Mouse (Mus musculus) ES-E14 (cell line): ENCODE measurements around the gene Ptprg. TPM values are rescaled to one million over a fixed set of nuclear protein-coding genes. Genes with fewer than 3 reads are reported as not detected.

ENCODE experiments used
- DNase-seq: peaks from one replicate; pipeline ENCODE4 v3.0.0-alpha.2; 2013; ENCODE audit warnings: low read depth, low spot score
- H3K27ac ChIP-seq: 2 replicates; pipeline ENCODE4 v1.5.1; 2012; ENCODE audit warnings: low read depth, mild to moderate bottlenecking, low read length, moderate library complexity, mixed read lengths; ENCODE audit not compliant: poor library complexity, insufficient read depth, severe bottlenecking
- H3K36me3 ChIP-seq: 2 replicates; pipeline ENCODE4 v1.6.1; 2012; ENCODE audit warnings: mild to moderate bottlenecking, low read length, moderate library complexity, mixed read lengths; ENCODE audit not compliant: control insufficient read depth, poor library complexity, insufficient read depth, severe bottlenecking
- H3K4me1 ChIP-seq, 2 experiments: fragments of 150-350 bp in 1 of 2; sonication (generic) in 1 of 2; 2 replicates each; pipeline ENCODE4 v1.6.1; 2012; ENCODE audit warnings: low read length in 2 of 2, mild to moderate bottlenecking in 1 of 2, mixed read lengths in 1 of 2; ENCODE audit not compliant: control insufficient read depth in 2 of 2, insufficient read depth in 2 of 2, poor library complexity in 1 of 2
- H3K4me3 ChIP-seq, 2 experiments: fragments of 150-350 bp in 1 of 2; sonication (generic) in 1 of 2; 2 replicates each; pipeline ENCODE4 v1.5.1; 2012; ENCODE audit warnings: low read length in 2 of 2, low read depth in 1 of 2, mild to moderate bottlenecking in 1 of 2, mixed read lengths in 1 of 2; ENCODE audit not compliant: insufficient read depth in 1 of 2, poor library complexity in 1 of 2, severe bottlenecking in 1 of 2
- H3K9ac ChIP-seq: 2 replicates; pipeline ENCODE4 v1.6.1; 2012; ENCODE audit warnings: low read depth, mild to moderate bottlenecking, low read length, mixed read lengths; ENCODE audit not compliant: poor library complexity, insufficient read depth, severe bottlenecking
- H3K9me3 ChIP-seq: fragments of 150-350 bp; sonication (generic); 2 replicates; pipeline ENCODE4 v1.6.1; 2012; ENCODE audit warnings: low read depth, mild to moderate bottlenecking, low read length; ENCODE audit not compliant: control insufficient read depth, insufficient read depth
- CHD2 ChIP-seq: IDR thresholded peaks from 2 replicates; pipeline ENCODE4 v1.6.1; 2014; ENCODE audit warnings: mild to moderate bottlenecking, low read depth, low read length, inconsistent platforms
- HCFC1 ChIP-seq: IDR thresholded peaks from 2 replicates; pipeline ENCODE4 v1.6.1; 2012; ENCODE audit warnings: low read length, inconsistent platforms, borderline replicate concordance; ENCODE audit not compliant: insufficient read depth
- MAFK ChIP-seq: IDR thresholded peaks from 2 replicates; pipeline ENCODE4 v1.6.1; 2014; ENCODE audit warnings: mild to moderate bottlenecking, low read depth, low read length, inconsistent platforms; ENCODE audit not compliant: insufficient read depth
- ZC3H11A ChIP-seq: IDR thresholded peaks from 2 replicates; pipeline ENCODE4 v1.6.1; 2012; ENCODE audit warnings: low read depth, mild to moderate bottlenecking, inconsistent platforms, low read length, borderline replicate concordance
- ZNF384 ChIP-seq: IDR thresholded peaks from 2 replicates; pipeline ENCODE4 v1.6.1; 2012; ENCODE audit warnings: low read depth, low read length, inconsistent platforms
- in situ Hi-C, 2 experiments: fragments of 600-800 bp; cut with MboI; formaldehyde crosslinking; loops; one replicate each; pipeline ENCODE4 v1.15.1; 2025; ENCODE audit warnings: low sequenced_read_pairs in 2 of 2, inconsistent platforms in 1 of 2; ENCODE audit not compliant: unreplicated experiment in 2 of 2
- total RNA-seq: library from RNA; depleted of rRNA; stranded (reverse); fragments of 300-350 nt; gene quantifications from 2 replicates; pipeline ENCODE4 v1.2.3, GENCODE M21; 2012

Ptprg gene
- total RNA-seq, 1 experiment, result 59.8 TPM

GRCm38 (mm10) chr14:11688142-11688541 lies 134.8 kb downstream of the Ptprg start:
- TF ChIP-seq MAFK, result no peak
- TF ChIP-seq ZNF384, result no peak
- TF ChIP-seq HCFC1, result no peak
- TF ChIP-seq CHD2, result no peak
- no peak for TF ChIP-seq ZC3H11A
- DNase-seq, result no peak
- Histone ChIP-seq H3K9me3 (no peaks in the 10 kb centered on the region), H3K9ac (no peak overlapping the region), H3K27ac (no peak overlapping the region), H3K36me3 (no peaks in the 10 kb centered on the region), H3K4me3 (no peak overlapping the region), H3K4me1 (no peaks in the 10 kb centered on the region)
- in situ Hi-C loops, result no loop called here

GRCm38 (mm10) chr14:11690066-11690465 lies 136.7 kb downstream of the Ptprg start:
- Histone ChIP-seq H3K9ac (no peak overlapping the region), H3K9me3 (no peaks in the 10 kb centered on the region), H3K27ac (no peak overlapping the region), H3K4me3 (no peak overlapping the region), H3K36me3 (no peaks in the 10 kb centered on the region), H3K4me1 (no peaks in the 10 kb centered on the region)
- DNase-seq, result no peak
- in situ Hi-C loops, result no loop called here
- TF ChIP-seq ZNF384, result no peak
- no peak for TF ChIP-seq CHD2
- TF ChIP-seq MAFK, result no peak
- TF ChIP-seq ZC3H11A, result no peak
- TF ChIP-seq HCFC1, result no peak

- TF ChIP-seq ZNF384 (no peak), MAFK (no peak), HCFC1 (no peak), CHD2 (no peak)
- Histone ChIP-seq H3K4me1 (peaks cover 0 to 3% of the 10 kb centered on the region in 2 experiments; a peak in 1 of 4 replicates), H3K9ac (no peak overlapping the region), H3K27ac (no peak overlapping the region), H3K36me3 (no peaks in the 10 kb centered on the region), H3K4me3 (no peak overlapping the region), H3K9me3 (no peaks in the 10 kb centered on the region)
- DNase-seq, result no peak
- in situ Hi-C loops, result no loop called here
Observed at GRCm38 (mm10) chr14:11691531-11691930, 138.2 kb downstream of the Ptprg start.

GRCm38 (mm10) chr14:11698880-11699279 lies 145.5 kb downstream of the Ptprg start:
- H3K9ac ChIP-seq, result no peak overlapping the region
- DNase-seq, result no peak
- no peak overlapping the region for H3K27ac ChIP-seq
- peaks cover 0 to 21% of the 10 kb centered on the region in 2 experiments; a peak in 3 of 4 replicates for H3K4me1 ChIP-seq
- no peaks in the 10 kb centered on the region for H3K9me3 ChIP-seq
- no peak overlapping the region for H3K4me3 ChIP-seq
- TF ChIP-seq ZC3H11A (no peak), MAFK (no peak), CHD2 (no peak), ZNF384 (no peak), HCFC1 (no peak)
- H3K36me3 ChIP-seq, result no peaks in the 10 kb centered on the region
- in situ Hi-C loops, result no loop called here

- H3K4me3 ChIP-seq, result no peak overlapping the region
- H3K27ac ChIP-seq, result no peak overlapping the region
- TF ChIP-seq CHD2 (no peak), ZNF384 (no peak), MAFK (no peak), HCFC1 (no peak), ZC3H11A (no peak)
- in situ Hi-C loops, result no loop called here
- H3K9me3 ChIP-seq, result no peaks in the 10 kb centered on the region
- no peaks in the 10 kb centered on the region for H3K36me3 ChIP-seq
- DNase-seq, result no peak
- peaks cover 0 to 21% of the 10 kb centered on the region in 2 experiments; a peak in 3 of 4 replicates for H3K4me1 ChIP-seq
- H3K9ac ChIP-seq, result no peak overlapping the region
Observed at GRCm38 (mm10) chr14:11699654-11700053, 146.3 kb downstream of the Ptprg start.
